Mouse (Mus musculus) monocyte, adult 2 months (primary cell): ENCODE data around the gene Slfnl1.

Experiments
- DNase-seq, 2 experiments: peaks; one replicate each; pipeline ENCODE4 v3.0.0; 2022; ENCODE audit warnings: low spot score in 2 of 2, low read depth in 1 of 2

Slfnl1 gene

GRCm38 (mm10) chr4:120531986-120532385, at the start of gene Slfnl1:
TSS of gene Slfnl1 (plus strand) at chr4:120532231.
- no peak for DNase-seq

GRCm38 (mm10) chr4:120487707-120488106, 44.3 kb upstream of the Slfnl1 start:
- no peak for DNase-seq

- no peak for DNase-seq
Observed at GRCm38 (mm10) chr4:120506955-120507354, 25.1 kb upstream of the Slfnl1 start.

GRCm38 (mm10) chr4:120511203-120511602, 20.8 kb upstream of the Slfnl1 start:
- DNase-seq, result no peak

GRCm38 (mm10) chr4:120514366-120514765, 17.7 kb upstream of the Slfnl1 start:
- DNase-seq, result no peak

- DNase-seq, result no peak
Observed at GRCm38 (mm10) chr4:120516491-120516890, 15.5 kb upstream of the Slfnl1 start.

GRCm38 (mm10) chr4:120516907-120517306, 15.1 kb upstream of the Slfnl1 start:
- no peak for DNase-seq

GRCm38 (mm10) chr4:120517335-120517734, 14.7 kb upstream of the Slfnl1 start:
- DNase-seq, result no peak

- DNase-seq, result no peak
Observed at GRCm38 (mm10) chr4:120521761-120522160, 10.3 kb upstream of the Slfnl1 start.

- no peak for DNase-seq
Observed at GRCm38 (mm10) chr4:120522351-120522750, 9.7 kb upstream of the Slfnl1 start.

GRCm38 (mm10) chr4:120523092-120523491, 8.9 kb upstream of the Slfnl1 start:
- DNase-seq, result no peak

- no peak for DNase-seq
Observed at GRCm38 (mm10) chr4:120528171-120528570, 3.9 kb upstream of the Slfnl1 start.

GRCm38 (mm10) chr4:120538664-120539063, 6.6 kb downstream of the Slfnl1 start:
- no peak for DNase-seq

GRCm38 (mm10) chr4:120544896-120545295, 12.9 kb downstream of the Slfnl1 start:
- no peak for DNase-seq

- DNase-seq, result no peak
Observed at GRCm38 (mm10) chr4:120556592-120556991, 24.6 kb downstream of the Slfnl1 start.

- DNase-seq, result no peak
Observed at GRCm38 (mm10) chr4:120565726-120566125, 33.7 kb downstream of the Slfnl1 start.

- no peak for DNase-seq
Observed at GRCm38 (mm10) chr4:120568005-120568404, 36.0 kb downstream of the Slfnl1 start.

- no peak for DNase-seq
Observed at GRCm38 (mm10) chr4:120569025-120569424, 37.0 kb downstream of the Slfnl1 start.

GRCm38 (mm10) chr4:120569486-120570437, 37.7 kb downstream of the Slfnl1 start, which contains the start of gene Ctps:
TSS of gene Ctps (minus strand) at chr4:120570276.
- peak; percentile 77 to 86 for DNase-seq

GRCm38 (mm10) chr4:120570438-120571069, 38.5 kb downstream of the Slfnl1 start:
- no peak for DNase-seq

GRCm38 (mm10) chr4:120571070-120571464, 39.0 kb downstream of the Slfnl1 start:
- DNase-seq, result no peak

GRCm38 (mm10) chr4:120571691-120572090, 39.7 kb downstream of the Slfnl1 start:
- DNase-seq, result no peak
